Mouse (Mus musculus): Measurements from ENCODE around the gene Cttnbp2. TPM values are rescaled to one million over a fixed set of nuclear protein-coding genes. Genes with fewer than 3 reads are reported as not detected.

The Cttnbp2 gene
- 1.8 TPM for polyA plus RNA-seq (2014; fragmentation: Illumina TruSeq; extraction: RNeasy Lipid Tissue Mini Kit (QIAGEN cat#74804); ENCODE audit: insufficient read depth, low read depth, low replicate concordance)

DNA sequence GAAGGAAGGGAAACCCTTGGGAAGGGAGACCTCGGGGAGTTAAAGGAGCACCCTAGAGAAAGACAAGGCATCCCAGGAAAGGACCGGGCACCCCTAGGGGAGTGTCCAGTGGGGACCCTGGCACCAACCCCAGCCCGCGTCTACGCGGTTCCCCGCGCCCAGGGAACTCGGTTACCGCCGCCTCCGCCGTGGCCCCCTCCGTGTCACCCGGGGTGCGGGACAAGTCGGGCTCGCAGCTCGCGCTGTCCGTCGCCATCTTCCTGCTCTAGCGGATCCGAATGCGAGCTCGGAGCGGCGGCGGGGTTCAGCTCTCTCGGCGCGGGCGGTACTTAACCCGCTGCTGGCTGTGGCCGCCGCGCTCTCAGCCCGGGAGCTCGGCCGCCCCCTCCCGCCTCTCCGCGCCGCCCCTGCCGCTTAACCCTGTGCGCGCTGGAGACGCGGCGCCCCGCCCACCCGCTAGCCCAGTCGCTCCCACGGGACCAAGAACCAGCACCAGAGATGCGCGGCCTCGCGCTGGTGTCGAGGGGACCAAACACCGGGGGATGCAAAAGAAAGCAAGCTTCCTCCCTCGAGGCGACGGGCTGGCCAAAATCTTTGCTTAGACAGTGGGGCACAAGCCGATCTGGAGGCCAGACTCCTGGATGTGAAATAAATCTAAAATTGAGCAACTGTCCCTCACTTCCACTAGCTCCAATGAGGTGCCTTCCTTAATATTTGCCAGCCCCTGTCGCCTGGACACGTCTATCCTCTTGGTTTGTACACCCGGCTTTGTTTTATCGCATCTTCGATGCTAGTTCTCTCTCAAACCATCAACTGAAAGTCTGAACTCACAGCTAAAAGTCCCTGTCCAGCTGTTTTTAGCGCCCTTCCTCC, at the start of gene Cttnbp2:
TSS of gene Cttnbp2 (minus strand) at position 364 of the 873 bp plus-strand sequence.

All from lung, adult 10 weeks (tissue).